Comparison of ENCODE assay signal across 12 mouse cellular contexts in the genomic region with DNA sequence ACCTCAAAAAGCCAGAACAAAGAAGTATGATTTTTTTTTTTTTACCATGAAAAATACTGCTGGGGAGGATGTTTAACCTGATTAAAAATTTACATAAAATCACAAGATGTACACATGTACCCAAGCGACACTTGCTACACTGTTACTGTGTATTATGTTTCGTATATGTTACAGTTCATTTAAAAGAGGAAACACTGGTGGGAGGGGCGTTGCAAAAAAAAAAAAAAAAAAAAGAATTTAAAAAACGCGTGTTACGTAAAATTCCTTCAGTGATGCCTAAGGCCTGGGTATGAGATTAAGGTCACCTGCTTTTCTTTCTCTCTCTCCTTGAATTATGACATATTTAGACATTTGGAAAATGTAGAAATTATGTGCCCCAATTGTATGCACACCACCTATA. TPM values are rescaled to one million over a fixed set of nuclear protein-coding genes. Genes with fewer than 3 reads are reported as not detected.
DNase-seq lines count a peak whose midpoint lies in the region; ATAC-seq and TF ChIP-seq lines count a peak whose summit lies in the region.
"Had no signal": no experiment of that assay in that cellular context is flagged by ENCODE, and none has a peak within 500 bp of the region (broad histone marks: within the 10 kb centered on the region; RNA-seq: fewer than 3 reads in every experiment).

No protein-coding gene starts in this region.

- no peaks in the 10 kb centered on the region for H3K9me3 ChIP-seq in forebrain, embryonic 13.5 days (replicated peaks)
- no peaks in the 10 kb centered on the region for H3K9me3 ChIP-seq in forebrain, embryonic 11.5 days (ENCODE audit: control insufficient read depth, low read length)
- H3K9me3 ChIP-seq in lung, embryonic 14.5 days (ENCODE audit: low read depth, low read length): no peaks in the 10 kb centered on the region
- no peaks in the 10 kb centered on the region for H3K9me3 ChIP-seq in liver, postnatal 0 days (ENCODE audit: low read length)
- H3K9me3 ChIP-seq: G1E; heart, embryonic 10.5 days had no signal

- no peak for TF ChIP-seq CTCF in lung, embryonic 14.5 days (IDR thresholded peaks at IDR 0.05; ENCODE audit: low read depth)
- TF ChIP-seq CTCF in bone marrow macrophage, adult 2 months (IDR thresholded peaks at IDR 0.05; ENCODE audit: low read depth, low read length): no peak
- TF ChIP-seq CTCF in liver, postnatal 0 days (IDR thresholded peaks at IDR 0.05; ENCODE audit: low read depth): no peak

- 76% methylated on average over 6 of the region's 6 CpGs for WGBS in forebrain, embryonic 13.5 days
- WGBS in forebrain, embryonic 11.5 days: 74% methylated on average over 6 of the region's 6 CpGs
- WGBS in lung, embryonic 14.5 days: 62% methylated on average over 6 of the region's 6 CpGs
- WGBS in liver, postnatal 0 days (ENCODE audit: insufficient replicate concordance): 53% methylated on average over 6 of the region's 6 CpGs

- no peak overlapping the region for H3K27ac ChIP-seq in forebrain, embryonic 13.5 days
- H3K27ac ChIP-seq in forebrain, embryonic 11.5 days (ENCODE audit: low read depth, low read length): no peak overlapping the region
- H3K27ac ChIP-seq in lung, embryonic 14.5 days (ENCODE audit: low read depth): no peak overlapping the region
- H3K27ac ChIP-seq in bone marrow macrophage, adult 2 months (ENCODE audit: insufficient read depth, low read depth, low read length): no peak overlapping the region
- H3K27ac ChIP-seq in liver, postnatal 0 days (ENCODE audit: low read depth): no peak overlapping the region
- H3K27ac ChIP-seq: gastrocnemius, adult 2 months; heart, embryonic 10.5 days; layer of hippocampus, adult 2 months had no signal

- H3K27me3 ChIP-seq in forebrain, embryonic 13.5 days: no peaks in the 10 kb centered on the region
- no peaks in the 10 kb centered on the region for H3K27me3 ChIP-seq in forebrain, embryonic 11.5 days (ENCODE audit: control insufficient read depth, insufficient read depth, low read length)
- no peaks in the 10 kb centered on the region for H3K27me3 ChIP-seq in lung, embryonic 14.5 days (ENCODE audit: insufficient read depth, low read length)
- no peaks in the 10 kb centered on the region for H3K27me3 ChIP-seq in liver, postnatal 0 days (ENCODE audit: insufficient read depth, low read length)

- no peaks in the 10 kb centered on the region for H3K4me1 ChIP-seq in forebrain, embryonic 13.5 days
- no peaks in the 10 kb centered on the region for H3K4me1 ChIP-seq in forebrain, embryonic 11.5 days (replicated peaks; ENCODE audit: control insufficient read depth, insufficient read depth, low read length)
- no peaks in the 10 kb centered on the region for H3K4me1 ChIP-seq in lung, embryonic 14.5 days (ENCODE audit: insufficient read depth)
- H3K4me1 ChIP-seq in bone marrow macrophage, adult 2 months (ENCODE audit: control insufficient read depth, insufficient read depth, low read length): no peaks in the 10 kb centered on the region
- H3K4me1 ChIP-seq in liver, postnatal 0 days (ENCODE audit: insufficient read depth): peaks cover 3% of the 10 kb centered on the region; the same call in 1 of the 2 replicates

- TF ChIP-seq POLR2A in bone marrow macrophage, adult 2 months (IDR thresholded peaks at IDR 0.05; ENCODE audit: borderline replicate concordance, low read depth, low read length): no peak

- H3K4me3 ChIP-seq in forebrain, embryonic 13.5 days: no peak overlapping the region
- no peak overlapping the region for H3K4me3 ChIP-seq in forebrain, embryonic 11.5 days (ENCODE audit: low read depth, low read length)
- H3K4me3 ChIP-seq in lung, embryonic 14.5 days (ENCODE audit: low read depth, low read length): no peak overlapping the region
- H3K4me3 ChIP-seq in bone marrow macrophage, adult 2 months (ENCODE audit: insufficient read depth, low read length): peak overlapping the region; percentile 60
- H3K4me3 ChIP-seq in liver, postnatal 0 days (ENCODE audit: low read depth, low read length): no peak overlapping the region
- H3K4me3 ChIP-seq: gastrocnemius, adult 2 months; layer of hippocampus, adult 2 months had no signal

- no peak for DNase-seq in forebrain, embryonic 11.5 days (ENCODE audit: low spot score)
- DNase-seq in lung, embryonic 14.5 days: no peak
- no peak for DNase-seq in lung, adult 18-20 months
- no peak for DNase-seq in liver, postnatal 0 days
- DNase-seq in embryo, embryonic 10.5 days (ENCODE audit: low spot score): no peak
- DNase-seq in kidney, postnatal 25 days: no peak
- DNase-seq: gastrocnemius, adult 2 months had no signal

- H3K36me3 ChIP-seq in forebrain, embryonic 13.5 days (ENCODE audit: poor library complexity, severe bottlenecking): no peaks in the 10 kb centered on the region
- H3K36me3 ChIP-seq in forebrain, embryonic 11.5 days (ENCODE audit: control insufficient read depth, insufficient read depth, low read length): no peaks in the 10 kb centered on the region
- H3K36me3 ChIP-seq in lung, embryonic 14.5 days (ENCODE audit: insufficient read depth): no peaks in the 10 kb centered on the region
- no peaks in the 10 kb centered on the region for H3K36me3 ChIP-seq in liver, postnatal 0 days (replicated peaks; ENCODE audit: insufficient read depth, low read length)
- H3K36me3 ChIP-seq: G1E; heart, embryonic 10.5 days had no signal

- ATAC-seq in forebrain, embryonic 13.5 days: no peak
- ATAC-seq in forebrain, embryonic 11.5 days (replicated peaks; ENCODE audit: low FRiP score): no peak
- ATAC-seq in lung, embryonic 14.5 days (ENCODE audit: insufficient read depth): no peak
- no peak for ATAC-seq in liver, postnatal 0 days

- no peak for TF ChIP-seq EP300 in liver, postnatal 0 days (IDR thresholded peaks at IDR 0.05; ENCODE audit: low read depth)

- no peak overlapping the region for H3K9ac ChIP-seq in forebrain, embryonic 13.5 days
- no peak overlapping the region for H3K9ac ChIP-seq in forebrain, embryonic 11.5 days (ENCODE audit: low read length)
- H3K9ac ChIP-seq in lung, embryonic 14.5 days: no peak overlapping the region
- no peak overlapping the region for H3K9ac ChIP-seq in liver, postnatal 0 days (replicated peaks)

- 0 out of 2 replicates have a peak overlapping the region, but pooled peaks have one; percentile 33 for H3K4me2 ChIP-seq in forebrain, embryonic 13.5 days
- no peak overlapping the region for H3K4me2 ChIP-seq in forebrain, embryonic 11.5 days (ENCODE audit: low read depth, low read length, severe bottlenecking)
- peak overlapping the region; percentile 45 for H3K4me2 ChIP-seq in lung, embryonic 14.5 days
- peak overlapping the region; percentile 61; the same call in 1 of the 2 replicates for H3K4me2 ChIP-seq in liver, postnatal 0 days (ENCODE audit: low read depth, low read length)

RNA-seq across cellular contexts. Expression of gene Ube2d1, which starts 21.7 kb away (rescaled TPM):
- polyA plus RNA-seq in forebrain, embryonic 13.5 days (2015; fragmentation: Nextera tagmentation; extraction: Ambion mirVana): 142 and 155 TPM in 2 replicates
- 139 and 150 TPM in 2 replicates for polyA plus RNA-seq in forebrain, embryonic 11.5 days (2014; fragmentation: Nextera tagmentation; extraction: Ambion mirVana)
- polyA plus RNA-seq in lung, embryonic 14.5 days (2014; fragmentation: Nextera tagmentation; extraction: Ambion mirVana): 71.6 and 74.1 TPM in 2 replicates
- 54.5 and 57.7 TPM in 2 replicates for polyA plus RNA-seq in bone marrow macrophage, adult 2 months (2012; ENCODE audit: insufficient read depth, insufficient read length, missing spikeins)
- polyA plus RNA-seq in liver, postnatal 0 days (2015; fragmentation: Nextera tagmentation; extraction: Ambion mirVana): 6.9 and 8.8 TPM in 2 replicates
- polyA plus RNA-seq: G1E had no signal

RNA-seq across cellular contexts. Expression of gene Cisd1, which starts 38.0 kb away (rescaled TPM):
- polyA plus RNA-seq in forebrain, embryonic 13.5 days (2015; fragmentation: Nextera tagmentation; extraction: Ambion mirVana): 221 and 227 TPM in 2 replicates
- polyA plus RNA-seq in forebrain, embryonic 11.5 days (2014; fragmentation: Nextera tagmentation; extraction: Ambion mirVana): 137 and 139 TPM in 2 replicates
- 93.7 and 94.5 TPM in 2 replicates for polyA plus RNA-seq in lung, embryonic 14.5 days (2014; fragmentation: Nextera tagmentation; extraction: Ambion mirVana)
- polyA plus RNA-seq in bone marrow macrophage, adult 2 months (2012; ENCODE audit: insufficient read depth, insufficient read length, missing spikeins): 15.1 and 19.4 TPM in 2 replicates
- 261 and 297 TPM in 2 replicates for polyA plus RNA-seq in liver, postnatal 0 days (2015; fragmentation: Nextera tagmentation; extraction: Ambion mirVana)

RNA-seq across cellular contexts. Expression of gene Ipmk, which starts 40.8 kb away (rescaled TPM):
- polyA plus RNA-seq in forebrain, embryonic 13.5 days (2015; fragmentation: Nextera tagmentation; extraction: Ambion mirVana): 15.1 and 18.1 TPM in 2 replicates
- polyA plus RNA-seq in forebrain, embryonic 11.5 days (2014; fragmentation: Nextera tagmentation; extraction: Ambion mirVana): 25.8 and 26.4 TPM in 2 replicates
- polyA plus RNA-seq in lung, embryonic 14.5 days (2014; fragmentation: Nextera tagmentation; extraction: Ambion mirVana): 16.0 and 17.2 TPM in 2 replicates
- polyA plus RNA-seq in bone marrow macrophage, adult 2 months (2012; ENCODE audit: insufficient read depth, insufficient read length, missing spikeins): 18.3 and 19.0 TPM in 2 replicates
- 9.4 and 10.9 TPM in 2 replicates for polyA plus RNA-seq in liver, postnatal 0 days (2015; fragmentation: Nextera tagmentation; extraction: Ambion mirVana)
